Mouse (Mus musculus): Measurements from ENCODE around the gene Gpr146.

- TF ChIP-seq CTCF (IDR thresholded peaks at IDR 0.05; ENCODE audit: low read depth, low read length) (no peak), POLR2A (IDR thresholded peaks at IDR 0.05; ENCODE audit: extremely low read depth, insufficient read depth, low read length) (no peak)
Measured at GRCm38 (mm10) chr5:139410056-139410455, 32.6 kb downstream of the Gpr146 start.
